Mouse (Mus musculus): ENCODE data around the gene Igfbp6. TPM values are rescaled to one million over a fixed set of nuclear protein-coding genes. Genes with fewer than 3 reads are reported as not detected.
A peak's percentile ranks its signal among the peaks of the same experiment; 100 is the strongest.

Igfbp6 gene
- polyA plus RNA-seq, 1 experiment: 10.9 TPM

GRCm38 (mm10) chr15:102108651-102109525 is 35.3 kb upstream of the Igfbp6 start:
- no peaks in the 10 kb centered on the region for H3K27me3 ChIP-seq (ENCODE audit: control insufficient read depth, insufficient read depth, low read length)
- DNase-seq (ENCODE audit: low read depth in 1 of 2, low spot score in 2 of 2): peak; percentile 57 to 66
- 57% methylated on average over 18 of the region's 18 CpGs for WGBS
- no peak overlapping the region for H3K4me3 ChIP-seq (ENCODE audit: extremely low read depth, insufficient read depth, insufficient read length)
- H3K27ac ChIP-seq (ENCODE audit: insufficient read depth, low read length): no peak overlapping the region
- H3K4me1 ChIP-seq (ENCODE audit: control insufficient read depth, insufficient read depth, insufficient read length): peaks cover 7% of the 10 kb centered on the region; the same call in 1 of the 2 replicates
- TF ChIP-seq CTCF (IDR thresholded peaks at IDR 0.05; ENCODE audit: extremely low read depth, insufficient read depth, insufficient read length, insufficient replicate concordance) (peak; percentile 68), POLR2A (IDR thresholded peaks at IDR 0.05; ENCODE audit: low read depth, low read length) (no peak)
- no peaks in the 10 kb centered on the region for H3K36me3 ChIP-seq (ENCODE audit: control insufficient read depth, insufficient read depth, low read length)

GRCm38 (mm10) chr15:102110271-102110670 is 33.9 kb upstream of the Igfbp6 start:
- Histone ChIP-seq H3K27ac (ENCODE audit: insufficient read depth, low read length) (no peak overlapping the region), H3K4me3 (ENCODE audit: extremely low read depth, insufficient read depth, insufficient read length) (no peak overlapping the region), H3K4me1 (ENCODE audit: control insufficient read depth, insufficient read depth, insufficient read length) (peaks cover 7% of the 10 kb centered on the region; the same call in 1 of the 2 replicates), H3K27me3 (ENCODE audit: control insufficient read depth, insufficient read depth, low read length) (no peaks in the 10 kb centered on the region), H3K36me3 (ENCODE audit: control insufficient read depth, insufficient read depth, low read length) (no peaks in the 10 kb centered on the region)
- no peak for DNase-seq (ENCODE audit: low read depth in 1 of 2, low spot score in 2 of 2)
- TF ChIP-seq POLR2A (IDR thresholded peaks at IDR 0.05; ENCODE audit: low read depth, low read length): no peak
- TF ChIP-seq CTCF (IDR thresholded peaks at IDR 0.05; ENCODE audit: extremely low read depth, insufficient read depth, insufficient read length, insufficient replicate concordance): no peak
- WGBS: 83% methylated on average over 7 of the region's 7 CpGs

DNA sequence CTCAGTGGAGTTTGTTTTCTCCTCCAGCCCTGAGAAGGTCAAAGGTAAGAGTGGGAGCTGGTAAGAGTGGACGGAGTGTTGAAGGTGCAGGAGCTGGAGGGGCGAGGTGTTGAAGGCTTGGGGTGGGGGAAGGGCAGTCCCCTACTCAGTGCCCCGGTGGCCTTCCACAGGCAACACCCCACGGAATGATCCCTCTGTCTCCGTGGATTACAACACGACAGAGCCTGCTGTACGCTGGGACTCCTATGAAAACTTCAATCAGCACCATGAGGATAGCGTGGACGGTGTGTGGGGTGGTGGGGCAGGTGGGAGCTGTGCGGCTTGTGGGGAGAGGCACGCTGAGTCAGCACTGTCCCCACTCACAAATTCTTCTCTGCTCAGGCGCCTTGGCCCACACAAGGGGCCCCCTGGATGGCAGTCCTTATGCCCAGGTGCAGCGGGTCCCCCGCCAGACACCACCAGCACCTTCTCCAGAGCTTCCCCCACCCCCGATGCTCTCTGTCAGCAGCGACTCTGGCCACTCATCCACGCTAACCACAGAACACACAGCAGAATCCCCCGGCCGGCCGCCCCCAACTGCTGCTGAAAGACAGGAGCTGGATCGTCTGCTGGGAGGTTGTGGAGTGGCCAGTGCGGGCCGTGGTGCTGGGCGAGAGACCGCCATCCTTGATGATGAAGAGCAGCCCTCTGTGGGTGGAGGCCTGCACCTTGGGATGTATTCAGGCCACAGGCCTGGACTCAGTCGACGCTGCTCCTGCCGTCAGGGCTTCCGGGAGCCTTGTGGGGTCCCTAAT is 33.3 kb upstream of the Igfbp6 start:
- H3K4me3 ChIP-seq (ENCODE audit: extremely low read depth, insufficient read depth, insufficient read length): no peak overlapping the region
- TF ChIP-seq POLR2A (IDR thresholded peaks at IDR 0.05; ENCODE audit: low read depth, low read length) (no peak), CTCF (IDR thresholded peaks at IDR 0.05; ENCODE audit: extremely low read depth, insufficient read depth, insufficient read length, insufficient replicate concordance) (no peak)
- H3K27ac ChIP-seq (ENCODE audit: insufficient read depth, low read length): no peak overlapping the region
- 72% methylated on average over 29 of the region's 29 CpGs for WGBS
- DNase-seq (ENCODE audit: low read depth in 1 of 2, low spot score in 2 of 2): no peak
- no peaks in the 10 kb centered on the region for H3K36me3 ChIP-seq (ENCODE audit: control insufficient read depth, insufficient read depth, low read length)
- H3K27me3 ChIP-seq (ENCODE audit: control insufficient read depth, insufficient read depth, low read length): no peaks in the 10 kb centered on the region
- H3K4me1 ChIP-seq (ENCODE audit: control insufficient read depth, insufficient read depth, insufficient read length): peaks cover 5% of the 10 kb centered on the region; the same call in 1 of the 2 replicates

DNA sequence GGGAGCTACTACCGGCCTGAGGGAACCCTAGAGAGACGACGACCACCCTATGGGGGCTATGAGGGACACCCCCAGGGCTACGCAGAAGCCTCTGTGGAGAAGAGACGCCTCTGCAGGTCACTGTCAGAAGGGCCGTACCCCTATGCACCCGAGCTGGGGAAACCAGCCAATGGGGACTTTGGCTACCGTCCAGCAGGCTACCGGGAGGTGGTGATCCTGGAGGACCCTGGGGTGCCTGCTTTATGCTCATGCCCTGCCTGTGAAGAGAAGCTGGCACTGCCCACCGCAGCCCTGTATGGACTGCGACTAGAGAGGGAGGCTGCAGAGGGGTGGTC is 32.7 kb upstream of the Igfbp6 start:
- no peak overlapping the region for H3K27ac ChIP-seq (ENCODE audit: insufficient read depth, low read length)
- DNase-seq (ENCODE audit: low read depth in 1 of 2, low spot score in 2 of 2): no peak
- no peaks in the 10 kb centered on the region; the same call in 1 of the 2 replicates for H3K4me1 ChIP-seq (ENCODE audit: control insufficient read depth, insufficient read depth, insufficient read length)
- WGBS: 91% methylated on average over 11 of the region's 11 CpGs
- H3K27me3 ChIP-seq (ENCODE audit: control insufficient read depth, insufficient read depth, low read length): no peaks in the 10 kb centered on the region
- no peak for TF ChIP-seq CTCF (IDR thresholded peaks at IDR 0.05; ENCODE audit: extremely low read depth, insufficient read depth, insufficient read length, insufficient replicate concordance)
- TF ChIP-seq POLR2A (IDR thresholded peaks at IDR 0.05; ENCODE audit: low read depth, low read length): no peak
- no peaks in the 10 kb centered on the region for H3K36me3 ChIP-seq (ENCODE audit: control insufficient read depth, insufficient read depth, low read length)
- no peak overlapping the region for H3K4me3 ChIP-seq (ENCODE audit: extremely low read depth, insufficient read depth, insufficient read length)

DNA sequence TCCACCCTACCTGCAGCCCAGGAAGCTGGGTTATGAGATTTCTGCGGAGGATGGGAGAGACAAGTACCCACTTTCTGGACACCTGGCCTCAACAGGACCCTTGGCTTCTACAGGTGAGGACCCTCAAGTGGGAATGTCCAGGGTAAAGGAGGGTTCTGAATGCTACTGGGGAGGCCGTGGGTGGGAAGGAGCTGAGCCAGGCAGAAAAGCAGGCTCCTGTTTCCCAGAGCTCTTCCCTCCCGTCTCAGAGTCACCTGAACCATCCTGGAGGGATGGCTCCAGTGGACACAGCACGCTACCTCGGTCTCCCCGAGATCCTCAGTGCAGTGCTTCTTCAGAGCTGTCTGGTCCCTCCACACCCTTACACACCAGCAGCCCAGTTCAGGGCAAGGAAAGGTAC is 32.0 kb upstream of the Igfbp6 start:
- DNase-seq (ENCODE audit: low read depth in 1 of 2, low spot score in 2 of 2): no peak
- WGBS: 92% methylated on average over 6 of the region's 6 CpGs
- H3K36me3 ChIP-seq (ENCODE audit: control insufficient read depth, insufficient read depth, low read length): peaks cover 3% of the 10 kb centered on the region
- no peak overlapping the region for H3K27ac ChIP-seq (ENCODE audit: insufficient read depth, low read length)
- no peaks in the 10 kb centered on the region for H3K27me3 ChIP-seq (ENCODE audit: control insufficient read depth, insufficient read depth, low read length)
- no peaks in the 10 kb centered on the region for H3K4me1 ChIP-seq (ENCODE audit: control insufficient read depth, insufficient read depth, insufficient read length)
- no peak overlapping the region for H3K4me3 ChIP-seq (ENCODE audit: extremely low read depth, insufficient read depth, insufficient read length)
- TF ChIP-seq POLR2A (IDR thresholded peaks at IDR 0.05; ENCODE audit: low read depth, low read length) (no peak), CTCF (IDR thresholded peaks at IDR 0.05; ENCODE audit: extremely low read depth, insufficient read depth, insufficient read length, insufficient replicate concordance) (no peak)

- no peak overlapping the region for H3K4me3 ChIP-seq (ENCODE audit: extremely low read depth, insufficient read depth, insufficient read length)
- H3K27ac ChIP-seq (ENCODE audit: insufficient read depth, low read length): no peak overlapping the region
- no peaks in the 10 kb centered on the region for H3K27me3 ChIP-seq (ENCODE audit: control insufficient read depth, insufficient read depth, low read length)
- no peaks in the 10 kb centered on the region for H3K4me1 ChIP-seq (ENCODE audit: control insufficient read depth, insufficient read depth, insufficient read length)
- H3K36me3 ChIP-seq (ENCODE audit: control insufficient read depth, insufficient read depth, low read length): peaks cover 7% of the 10 kb centered on the region
- WGBS: 67% methylated on average over 8 of the region's 8 CpGs
- TF ChIP-seq CTCF (IDR thresholded peaks at IDR 0.05; ENCODE audit: extremely low read depth, insufficient read depth, insufficient read length, insufficient replicate concordance) (no peak), POLR2A (IDR thresholded peaks at IDR 0.05; ENCODE audit: low read depth, low read length) (no peak)
- no peak for DNase-seq (ENCODE audit: low read depth in 1 of 2, low spot score in 2 of 2)
Measured at GRCm38 (mm10) chr15:102112827-102113226, 31.3 kb upstream of the Igfbp6 start.
